Mouse (Mus musculus) embryo, embryonic 10 days (tissue): ENCODE results near the gene Gimap3.

Source experiments
- DNase-seq: peaks from one replicate; pipeline ENCODE4 v3.0.0-alpha.2; 2015; ENCODE audit warnings: low spot score

Gene Gimap3

GRCm38 (mm10) chr6:48742422-48743351, 28.0 kb downstream of the Gimap3 start:
- DNase-seq: peak; percentile 25

DNA sequence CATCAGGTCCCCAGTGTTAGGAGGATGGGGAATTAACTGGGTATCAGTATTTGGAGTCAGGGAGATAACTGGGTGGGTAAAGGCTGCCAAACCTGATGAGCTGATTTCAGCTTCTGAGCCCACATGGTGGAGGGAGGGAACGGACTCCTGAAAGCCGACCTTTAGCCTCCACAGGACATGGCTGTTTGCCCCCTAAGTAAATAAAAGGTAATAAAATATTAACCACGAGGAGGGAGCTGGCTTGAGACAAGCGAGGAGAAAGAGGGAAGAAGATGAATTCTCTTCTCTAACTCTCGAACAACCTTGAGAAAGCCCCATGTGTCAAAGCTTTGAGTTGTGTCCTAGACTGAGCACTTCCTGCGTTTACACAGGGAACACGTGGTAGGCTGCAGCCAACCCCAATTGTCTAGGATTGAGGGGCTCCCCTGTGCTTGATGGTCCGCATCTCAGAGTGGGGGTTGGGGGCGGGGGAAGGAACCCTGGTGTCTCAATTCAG, 28.9 kb downstream of the Gimap3 start:
- DNase-seq: no peak

DNA sequence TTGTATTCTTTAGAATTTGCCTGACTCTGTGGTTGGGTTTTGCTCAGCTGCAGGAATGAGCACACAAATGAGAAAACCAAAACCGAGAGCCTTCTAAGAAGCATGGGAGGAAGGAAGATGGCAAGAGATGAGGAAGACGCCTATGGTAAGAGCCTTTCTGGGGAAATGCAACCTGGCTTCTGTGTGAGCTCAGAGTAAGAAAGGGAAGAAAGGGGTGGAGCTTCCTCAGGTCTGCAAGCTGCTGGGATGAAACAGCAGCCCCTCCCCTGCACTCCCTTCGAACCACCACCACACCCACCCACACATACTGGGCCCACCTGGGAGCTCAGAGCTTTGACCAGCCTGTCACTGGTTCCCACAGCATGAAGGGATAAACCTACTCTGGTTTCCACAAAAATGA, 29.4 kb downstream of the Gimap3 start:
- DNase-seq: no peak

DNA sequence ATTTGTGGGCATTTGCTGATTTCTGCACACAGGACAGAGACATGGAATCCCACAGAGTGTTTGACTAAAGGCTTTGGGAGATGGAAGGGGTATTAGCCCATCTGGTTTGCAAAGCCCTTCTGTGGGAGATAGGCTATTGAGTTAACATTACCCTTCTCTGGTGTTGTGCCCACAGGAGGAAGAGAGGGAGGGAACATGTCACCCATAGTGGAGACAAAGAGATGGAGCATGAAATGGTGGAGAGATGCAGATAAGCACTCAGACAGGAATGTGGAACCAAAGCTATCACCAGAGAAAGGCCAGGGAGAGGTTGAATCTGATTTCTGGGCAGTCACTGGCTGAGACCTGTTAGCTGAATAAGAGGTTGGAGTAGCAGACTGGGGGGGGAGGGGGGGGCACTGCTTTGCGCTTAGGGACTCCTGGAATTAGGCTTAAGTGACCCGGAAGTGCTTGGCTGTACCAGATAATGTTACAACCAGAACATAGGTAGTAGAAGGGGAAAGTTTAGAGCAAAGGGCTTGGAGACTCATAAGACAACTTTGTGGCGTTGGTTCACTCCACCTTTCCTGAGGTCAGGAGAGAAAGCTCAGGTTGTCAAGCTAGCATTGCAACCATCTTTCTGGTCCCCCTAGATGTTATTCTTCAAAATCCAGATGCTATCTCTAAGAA, 30.0 kb downstream of the Gimap3 start:
- DNase-seq: no peak

DNA sequence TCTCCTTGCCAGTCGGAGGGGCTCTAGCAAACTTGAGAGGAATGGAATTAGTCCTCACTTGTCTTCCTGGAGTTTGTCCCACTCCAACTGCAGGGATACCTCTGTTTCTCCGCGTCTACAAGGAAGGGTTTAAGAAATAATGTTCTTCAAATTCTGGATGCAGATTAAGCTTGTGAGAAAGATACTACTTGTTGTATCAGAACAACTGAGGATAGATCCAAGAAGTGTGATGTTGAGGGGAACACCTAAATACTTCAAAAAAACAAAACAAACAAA, 30.9 kb downstream of the Gimap3 start:
- DNase-seq: no peak

DNA sequence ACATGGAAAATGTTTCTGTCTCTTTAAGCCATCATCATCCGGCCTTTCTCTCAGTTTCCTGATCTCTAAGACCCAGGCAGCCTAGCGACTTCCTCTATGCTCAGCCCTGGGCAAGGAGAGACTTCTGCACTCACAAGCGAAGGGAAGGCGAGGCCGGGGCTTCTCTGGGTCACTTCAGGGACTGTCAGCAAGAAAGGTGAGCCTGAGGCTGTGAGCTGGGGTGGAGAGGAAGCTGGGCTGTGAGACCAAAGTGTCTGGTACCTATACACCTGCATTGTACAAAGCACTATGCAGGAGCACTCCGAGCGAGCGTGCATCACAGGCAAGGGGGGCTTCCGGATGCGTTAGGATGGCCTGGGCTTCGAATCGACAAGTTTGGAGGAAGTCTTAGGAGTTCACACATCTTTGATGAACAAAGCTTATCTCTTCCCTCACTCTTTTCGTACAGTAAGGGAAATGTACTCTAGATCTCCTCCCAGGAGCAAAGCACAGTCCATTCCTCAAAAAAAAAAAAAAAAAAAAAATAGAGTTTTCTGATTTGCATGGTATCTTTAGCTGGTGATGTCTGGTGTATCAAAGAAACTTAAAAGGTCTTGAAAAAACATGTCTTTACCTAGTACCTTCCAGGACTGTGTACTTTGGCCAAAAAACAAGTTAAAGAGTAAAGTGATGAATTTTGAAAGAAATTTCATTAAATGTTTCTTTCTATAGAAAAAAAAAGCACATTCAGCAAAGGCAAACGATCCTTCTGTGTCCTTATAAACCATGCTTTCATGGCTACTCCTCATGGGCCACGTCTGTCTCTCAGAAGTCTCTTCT, 31.5 kb downstream of the Gimap3 start, which contains the start of gene Gimap1:
Gene Gimap1, plus strand, starts transcription at position 94 of the 819 bp plus-strand sequence.
- DNase-seq: no peak

DNA sequence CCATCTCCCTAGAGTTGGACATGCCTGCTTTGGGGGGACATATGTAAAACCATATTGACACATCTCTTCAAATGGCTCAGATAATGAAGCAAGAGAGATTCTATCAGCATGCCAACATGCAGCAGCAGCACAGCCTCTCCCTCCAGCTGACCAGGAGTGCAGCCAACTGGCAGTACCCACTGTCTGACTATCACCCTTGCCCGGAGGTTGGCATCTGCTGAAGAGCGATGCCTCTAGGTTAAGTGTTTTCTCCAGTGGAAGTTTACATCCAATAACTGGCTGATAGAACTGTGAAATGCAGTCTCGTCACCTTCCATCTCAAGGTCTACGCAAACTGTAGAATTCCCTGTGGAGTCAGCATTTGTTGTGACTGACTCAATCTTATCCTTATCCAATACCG, 33.0 kb downstream of the Gimap3 start:
- no peak for DNase-seq

GRCm38 (mm10) chr6:48737053-48737452, 33.6 kb downstream of the Gimap3 start:
- no peak for DNase-seq

GRCm38 (mm10) chr6:48733660-48734059, 37.0 kb downstream of the Gimap3 start:
- DNase-seq: no peak

GRCm38 (mm10) chr6:48732864-48733304, 37.8 kb downstream of the Gimap3 start:
- no peak for DNase-seq

- no peak for DNase-seq
Observed at GRCm38 (mm10) chr6:48727761-48728160, 42.9 kb downstream of the Gimap3 start.

DNA sequence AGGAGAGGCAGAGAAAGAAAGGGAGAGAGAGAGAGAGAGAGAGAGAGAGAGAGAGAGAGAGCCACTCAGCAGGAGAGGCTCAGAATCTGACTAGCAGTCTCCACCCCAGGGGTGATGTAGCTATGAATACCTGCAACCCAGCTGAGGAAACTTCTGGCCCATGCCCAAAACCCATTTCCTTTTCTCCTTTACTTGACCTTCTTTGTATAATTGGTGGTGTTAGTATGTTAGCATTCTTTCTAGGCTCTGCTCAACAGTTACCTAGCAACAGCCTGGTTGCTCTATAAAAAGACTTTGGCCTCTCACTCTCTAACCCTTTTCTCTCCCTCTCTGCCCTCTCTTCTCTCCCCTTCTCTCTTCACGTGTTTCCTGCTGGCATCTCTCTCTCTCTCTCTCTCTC, 45.2 kb downstream of the Gimap3 start:
- DNase-seq: no peak

DNA sequence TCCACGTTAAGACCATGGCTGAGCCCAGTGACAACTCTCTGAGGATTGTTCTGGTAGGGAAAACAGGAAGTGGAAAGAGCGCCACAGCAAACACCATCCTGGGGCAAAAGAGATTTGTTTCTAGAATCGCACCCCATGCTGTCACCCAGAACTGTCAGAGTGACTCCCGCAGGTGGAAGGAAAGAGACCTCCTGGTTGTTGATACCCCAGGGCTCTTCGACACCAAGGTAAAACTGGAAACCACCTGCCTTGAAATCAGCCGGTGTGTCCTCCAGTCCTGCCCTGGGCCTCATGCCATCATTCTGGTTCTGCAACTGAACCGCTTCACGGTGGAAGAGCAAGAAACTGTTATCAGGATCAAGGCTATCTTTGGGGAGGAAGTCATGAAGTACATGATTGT, 47.2 kb downstream of the Gimap3 start:
- DNase-seq: no peak

DNA sequence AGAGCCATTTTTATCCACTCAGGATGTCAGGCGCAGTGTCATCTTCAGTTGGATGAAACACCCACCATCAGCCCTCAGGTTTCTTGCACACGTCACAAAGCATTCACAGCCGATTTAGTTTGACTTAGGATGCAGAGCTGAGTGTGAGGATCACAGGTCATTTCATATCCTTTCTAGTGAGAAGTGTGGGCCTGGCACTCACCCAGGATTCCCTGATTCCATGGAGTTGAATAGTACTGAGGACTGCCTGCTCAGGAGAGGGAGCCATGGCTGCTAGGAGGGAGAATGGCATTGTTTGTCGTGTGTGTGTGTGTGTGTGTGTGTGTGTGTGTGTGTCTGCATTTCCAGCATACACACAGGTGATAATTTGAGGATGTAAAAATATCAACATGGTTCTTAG, 50.3 kb downstream of the Gimap3 start:
- no peak for DNase-seq

DNA sequence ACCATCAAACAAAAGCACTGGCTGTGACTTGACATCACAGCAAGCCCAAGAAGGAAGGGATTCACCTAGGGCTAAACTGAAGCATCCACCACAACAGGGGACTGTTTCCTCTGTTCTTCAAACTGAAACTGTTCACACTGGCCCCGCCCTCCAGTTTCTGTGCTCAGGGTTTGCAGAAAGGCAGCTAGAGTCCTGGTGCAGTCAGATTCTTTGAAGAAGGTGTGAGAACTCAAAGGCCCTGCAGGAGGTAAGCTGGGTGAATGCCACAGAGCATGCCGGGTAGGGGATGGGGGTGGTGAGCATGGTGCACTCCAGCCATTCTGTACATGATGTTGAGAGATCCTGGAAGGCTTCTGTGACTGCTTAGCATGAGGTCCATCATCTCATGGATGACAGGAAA, 52.2 kb downstream of the Gimap3 start, which contains the start of the genes Gm28053 and Gimap7:
Gene Gm28053, plus strand, starts transcription at position 153 of the 400 bp plus-strand sequence.
Gene Gimap7, plus strand, starts transcription at position 167 of the 400 bp plus-strand sequence.
- no peak for DNase-seq
